Mouse (Mus musculus) frontal cortex, postnatal 36 days (tissue): ENCODE measurements around the gene Acot9.

ENCODE experiments used
- DNase-seq, 2 experiments: peaks; one replicate each; pipeline ENCODE4 v3.0.0; 2022; ENCODE audit warnings: low spot score in 2 of 2

Gene Acot9

DNA sequence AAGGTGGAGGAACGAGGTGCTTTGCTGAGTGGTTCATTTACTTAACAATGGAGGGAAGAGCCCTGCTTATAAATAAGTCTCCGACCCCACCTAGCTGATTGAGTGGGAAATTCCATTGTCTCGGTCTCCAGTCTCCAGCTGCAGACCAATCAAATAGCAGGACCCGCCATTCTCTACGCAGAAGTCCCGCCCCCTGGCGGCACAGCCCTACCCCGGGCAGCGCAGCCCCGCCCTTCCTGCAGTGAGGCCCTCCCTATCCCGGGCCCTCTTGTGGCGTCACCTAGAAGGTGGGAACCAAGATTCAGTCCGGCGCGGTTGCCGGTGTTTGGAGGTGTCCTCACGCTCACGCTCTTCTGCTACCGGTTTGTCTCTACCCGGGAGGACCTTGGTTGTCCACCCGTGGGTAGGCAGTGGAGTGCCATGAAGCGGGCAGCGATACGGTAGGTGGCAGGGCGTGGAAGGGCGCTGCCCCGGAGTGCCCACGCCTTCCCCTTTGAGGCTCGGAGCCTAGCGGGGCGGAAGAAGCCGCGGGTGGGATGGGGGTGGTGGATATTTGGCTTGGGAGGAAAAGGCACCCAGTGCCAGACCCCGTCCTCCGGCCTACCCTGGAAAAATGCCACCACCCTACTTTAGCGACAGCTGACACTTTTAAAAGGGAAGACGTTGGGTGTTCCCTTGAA lies at the start of gene Acot9:
TSS of gene Acot9 (plus strand) at position 209 of the 680 bp plus-strand sequence.
- DNase-seq = peak; percentile 78 to 86

DNA sequence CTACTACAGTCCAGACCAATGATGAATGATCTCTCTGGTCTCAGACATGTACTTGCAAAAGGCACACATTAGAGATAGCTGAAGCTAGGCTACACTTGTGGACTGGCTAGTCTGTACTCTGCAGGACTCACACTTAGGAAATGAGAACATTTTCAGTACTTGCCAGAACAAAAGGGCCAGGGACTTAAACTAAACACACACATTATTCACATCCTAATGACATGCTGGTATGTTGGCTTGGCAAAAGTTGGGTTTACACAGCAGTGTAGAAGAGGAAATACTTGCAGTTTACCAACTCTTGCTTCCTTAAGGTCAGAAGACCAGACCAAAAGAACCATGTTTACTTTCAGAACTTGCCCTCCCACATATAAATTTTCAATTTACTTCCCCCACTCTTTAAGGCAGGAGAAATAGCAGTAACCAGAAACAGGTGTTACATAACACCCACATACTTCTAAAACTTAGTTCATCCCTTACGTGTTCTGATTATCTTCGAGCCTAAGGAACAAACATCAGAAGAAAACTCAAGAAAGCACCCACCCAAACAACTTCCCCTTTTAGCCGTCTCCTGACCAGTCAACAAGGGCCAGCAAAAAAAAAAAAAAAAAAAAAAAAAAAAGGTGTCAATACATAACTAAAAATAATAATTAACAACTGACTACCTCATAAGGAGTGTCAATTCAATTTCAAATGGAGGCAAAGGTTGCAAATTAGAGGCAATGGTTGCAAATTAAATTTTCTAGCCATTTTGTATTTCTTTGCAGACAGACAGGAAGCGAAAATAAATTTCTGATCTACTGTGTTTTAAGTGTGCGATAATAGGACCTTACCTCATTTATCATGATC lies 47.7 kb upstream of the Acot9 start:
- no peak for DNase-seq

DNA sequence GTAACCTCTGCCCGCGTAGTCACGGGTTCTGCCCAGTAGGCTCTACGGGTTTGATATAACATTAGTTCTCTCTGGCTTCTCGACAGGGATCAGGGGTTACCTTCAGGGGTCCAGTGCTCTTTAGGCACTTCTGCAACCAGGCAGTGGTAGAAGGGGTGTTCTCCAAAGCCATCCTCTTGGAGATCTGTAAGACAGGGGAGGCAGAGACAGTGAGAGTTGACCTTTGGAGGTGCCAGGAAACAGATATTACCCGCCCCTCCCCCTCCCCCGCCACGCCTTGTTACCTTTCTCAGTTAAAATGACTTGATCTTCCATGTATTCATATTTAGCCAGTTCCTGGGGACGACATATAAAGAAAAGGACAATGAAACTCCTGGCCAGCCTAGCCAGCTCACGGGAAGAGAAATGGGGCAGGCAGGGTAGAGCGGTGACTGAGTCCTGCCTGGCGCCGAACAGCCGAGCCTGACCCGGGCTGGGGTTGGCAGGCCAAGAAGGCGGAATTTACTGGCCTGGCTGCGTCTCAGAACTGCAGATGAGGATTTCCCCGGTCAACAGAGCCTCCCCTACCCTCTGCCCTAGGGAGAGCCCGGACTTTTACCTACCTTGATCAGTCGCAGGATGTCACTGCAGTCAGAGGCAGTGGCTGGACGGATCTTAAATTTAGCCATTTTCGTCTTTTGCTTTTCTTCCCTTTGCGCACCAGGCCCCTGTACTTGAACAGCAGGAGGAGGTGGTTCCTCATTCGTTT lies 46.6 kb upstream of the Acot9 start:
- DNase-seq = peak in 1 of 2 experiments; percentile 18

DNA sequence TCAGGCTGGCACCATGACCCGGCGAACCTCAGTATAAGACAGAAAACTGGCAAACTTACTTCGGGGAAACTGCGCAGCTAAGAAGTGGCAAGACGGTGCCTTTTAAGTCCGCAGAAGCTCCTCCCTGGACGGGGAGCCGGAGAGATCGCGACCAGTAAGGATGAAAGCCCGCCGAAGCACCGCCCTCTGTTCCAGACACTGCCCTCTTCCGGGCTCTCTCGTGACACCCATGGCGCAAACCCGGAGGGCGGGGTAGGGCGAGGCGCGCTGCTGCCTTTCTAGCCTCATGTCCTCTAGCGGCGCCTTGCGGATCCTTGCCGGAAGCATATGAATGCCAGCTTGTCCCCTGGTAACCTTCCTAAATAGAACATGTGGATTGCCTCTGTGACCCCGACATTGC lies 46.0 kb upstream of the Acot9 start, which contains the start of gene Sat1:
TSS of gene Sat1 (minus strand) at position 179 of the 400 bp plus-strand sequence.
- peak; percentile 86 to 92 for DNase-seq

DNA sequence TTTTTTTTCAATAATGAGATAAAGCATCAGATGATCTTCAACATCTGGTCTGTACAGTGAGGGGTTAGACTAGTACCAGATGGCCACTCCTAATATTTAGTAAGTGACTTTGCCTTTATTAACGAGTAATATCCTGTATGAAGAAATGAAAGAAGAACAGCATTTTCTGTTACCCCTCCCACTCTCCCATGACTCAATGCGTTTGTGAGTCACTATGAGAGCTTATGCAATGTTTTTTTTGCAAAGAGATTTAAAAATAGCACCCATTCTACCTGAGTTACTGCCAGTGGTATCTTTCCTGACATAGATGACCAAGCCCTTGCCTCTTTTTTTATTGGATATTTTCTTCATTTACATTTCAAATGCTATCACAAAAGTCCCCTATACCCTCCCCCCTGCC lies 44.0 kb upstream of the Acot9 start:
- DNase-seq = no peak

DNA sequence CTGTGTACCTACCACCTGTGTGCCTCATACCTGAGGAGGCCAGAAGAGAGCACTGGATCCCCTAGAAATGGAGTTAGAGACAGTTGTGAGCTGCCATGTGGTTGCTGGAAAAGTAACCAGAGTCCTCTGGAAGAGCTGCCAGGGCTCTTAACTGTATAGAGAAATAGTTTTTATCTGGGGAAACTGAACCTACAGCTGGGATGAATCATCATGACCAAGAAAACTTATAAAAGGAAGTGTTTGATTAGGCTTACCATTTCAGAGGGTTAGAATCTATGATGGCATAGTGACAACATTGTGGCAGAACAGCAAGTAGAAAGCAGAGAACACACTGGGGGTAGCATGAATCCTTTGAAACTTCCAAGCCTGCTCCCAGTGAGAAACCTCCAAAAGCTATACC lies 5.4 kb upstream of the Acot9 start:
- no peak for DNase-seq

DNA sequence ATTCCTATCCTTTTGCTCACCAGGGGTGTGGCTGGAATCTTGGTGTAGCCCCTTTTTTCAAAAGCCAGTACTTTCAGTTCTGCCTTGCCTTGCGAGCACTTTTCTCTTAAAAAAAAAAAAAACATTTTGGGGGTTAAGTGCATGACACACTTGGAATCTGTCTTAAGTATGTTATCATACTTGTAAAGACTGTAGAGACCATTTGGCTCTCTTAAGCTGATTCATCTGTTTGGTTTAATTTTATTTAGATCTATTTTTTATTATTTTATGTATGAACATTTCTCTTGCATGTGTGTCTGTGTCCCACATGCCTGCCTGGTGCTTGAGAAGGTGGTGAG lies 641 bp downstream of the Acot9 start:
- no peak for DNase-seq

DNA sequence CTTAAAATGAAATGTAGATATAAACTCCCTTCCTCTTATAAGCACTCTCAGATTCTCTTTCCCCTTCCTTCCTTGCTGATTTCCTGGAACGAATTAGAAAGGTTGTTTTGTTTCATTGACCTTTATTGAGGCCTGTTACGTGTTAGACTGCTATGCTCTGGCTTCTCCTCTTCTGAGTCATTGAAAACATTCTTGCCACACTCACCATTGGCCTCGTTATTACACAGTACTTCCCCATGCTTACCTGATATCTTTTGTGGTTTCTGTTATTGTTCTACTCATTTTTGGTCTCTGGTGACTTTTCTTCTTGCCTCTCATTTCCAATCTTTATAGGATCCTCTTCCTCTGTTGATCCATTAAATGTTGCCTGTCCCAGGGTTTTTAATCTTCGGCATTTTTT lies 16.2 kb downstream of the Acot9 start:
- DNase-seq = no peak

DNA sequence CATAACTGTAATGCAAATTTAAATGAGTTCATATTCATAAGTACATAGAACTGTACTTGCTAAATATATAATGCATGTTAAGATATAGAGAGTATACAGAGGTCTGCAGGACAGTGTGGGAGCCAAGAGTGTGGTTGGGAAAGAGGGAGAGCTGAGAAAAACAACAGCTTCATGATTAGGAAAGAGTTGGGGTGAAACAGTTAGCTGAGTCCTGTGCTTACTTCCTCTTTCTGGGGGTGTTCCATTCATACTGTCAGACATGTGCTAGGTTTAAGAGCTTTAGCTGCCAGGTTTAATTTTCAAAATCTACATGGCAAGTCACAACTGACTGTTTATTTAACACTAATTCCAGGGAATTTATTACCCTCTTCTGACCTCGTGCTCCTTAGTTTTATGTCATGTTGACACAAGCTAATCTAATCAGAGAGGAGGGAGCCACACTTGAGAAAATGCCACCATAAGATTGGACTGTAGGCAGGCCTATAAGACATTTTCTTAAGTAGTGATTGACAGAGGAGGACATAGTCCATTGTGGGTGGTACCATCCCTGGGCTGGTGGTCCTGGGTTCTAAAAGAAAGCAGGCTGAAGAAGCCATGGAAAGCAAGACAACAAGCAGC lies 18.3 kb downstream of the Acot9 start:
- no peak for DNase-seq

DNA sequence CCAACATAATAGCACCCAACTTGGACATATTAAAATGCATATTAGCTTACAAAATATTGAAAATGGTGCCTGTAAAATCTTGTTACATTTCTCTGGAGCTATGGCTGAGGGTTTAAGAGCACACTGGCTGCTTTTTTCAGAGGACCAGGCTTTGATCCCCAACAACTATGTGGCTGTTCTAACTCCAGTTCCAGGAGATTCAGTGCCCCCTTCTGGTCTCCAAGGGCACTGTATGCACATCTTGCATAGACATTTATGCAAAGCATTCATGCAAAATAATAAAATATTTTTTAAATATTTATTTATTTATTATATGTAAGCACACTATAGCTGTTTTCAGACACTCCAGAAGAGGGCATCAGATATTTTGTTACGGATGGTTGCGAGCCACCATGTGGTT lies 44.1 kb downstream of the Acot9 start:
- no peak for DNase-seq

DNA sequence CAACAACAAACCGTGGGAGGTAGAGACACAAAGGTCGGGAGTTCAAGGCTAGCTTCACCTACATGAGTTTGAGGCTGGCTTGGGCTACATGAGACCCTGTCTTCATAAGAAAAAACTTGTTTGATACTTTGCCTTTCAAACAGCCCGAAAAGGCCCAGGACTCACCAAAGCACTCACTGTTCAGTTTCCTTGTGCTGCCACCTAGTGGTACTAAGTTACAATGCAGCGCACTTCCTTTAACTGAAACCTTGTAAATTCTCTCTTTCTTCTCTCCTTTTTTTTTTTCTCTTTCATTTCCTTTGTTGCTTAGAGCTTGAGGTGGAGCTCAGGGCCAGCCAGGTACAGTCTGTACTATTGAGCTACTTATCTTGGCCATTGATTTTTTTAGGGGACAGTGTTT lies 55.8 kb downstream of the Acot9 start:
- DNase-seq = peak; percentile 9 to 34

DNA sequence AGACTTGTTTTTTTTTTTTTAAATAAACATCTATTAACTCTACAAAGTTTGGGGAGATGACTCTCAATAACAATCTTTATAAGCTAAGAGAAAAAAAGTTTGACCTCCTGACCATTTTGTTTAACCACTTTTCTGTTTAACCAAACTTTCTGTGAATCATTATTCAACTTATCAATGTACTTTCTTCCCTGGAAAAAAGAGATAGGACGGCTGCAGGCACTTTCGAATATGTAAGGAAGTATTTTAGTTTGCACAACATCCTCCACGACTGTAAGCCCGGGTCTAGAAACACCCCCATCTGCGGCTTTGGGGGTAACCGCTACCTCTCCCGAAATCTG lies 75.3 kb downstream of the Acot9 start:
- no peak for DNase-seq

DNA sequence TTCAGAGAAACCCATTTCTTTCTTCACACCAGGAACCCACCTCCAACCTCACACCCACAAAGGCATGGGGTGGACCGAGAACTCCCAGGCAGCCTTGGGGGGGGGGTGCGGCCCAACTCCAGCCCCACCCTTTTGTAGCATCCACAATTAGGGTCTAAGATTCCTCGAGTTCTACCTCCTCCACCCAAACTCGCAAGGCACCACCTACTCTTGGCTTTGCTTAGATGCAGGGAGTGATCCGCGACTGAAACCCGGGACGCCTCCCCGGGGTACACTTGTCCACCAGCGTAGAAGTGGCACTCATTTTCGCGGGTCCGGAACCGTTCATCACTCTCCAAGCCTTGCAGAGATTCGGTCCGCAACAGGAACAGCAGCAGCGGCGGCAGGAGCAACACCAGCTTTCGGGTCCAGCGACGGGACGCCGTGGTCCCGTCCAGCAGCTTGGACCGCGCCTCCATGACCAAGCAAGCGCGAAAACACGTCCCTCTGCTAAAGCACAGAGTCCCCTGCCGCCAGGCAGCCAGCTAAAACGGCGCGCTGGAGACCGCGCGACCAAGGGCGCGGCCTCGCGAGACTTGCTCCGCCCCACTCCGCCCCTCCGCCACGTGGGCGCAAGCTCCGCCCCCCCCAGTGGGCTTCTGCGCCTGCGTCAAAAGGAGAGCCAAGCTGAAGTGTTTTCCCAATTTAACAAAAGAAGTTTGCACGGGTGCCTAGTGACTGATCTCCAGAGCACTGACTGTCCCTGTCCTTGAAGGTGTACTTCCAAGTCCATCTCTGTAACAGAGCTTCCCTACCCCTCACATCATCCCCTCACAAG lies 75.9 kb downstream of the Acot9 start:
- DNase-seq = peak; percentile 66 to 73

DNA sequence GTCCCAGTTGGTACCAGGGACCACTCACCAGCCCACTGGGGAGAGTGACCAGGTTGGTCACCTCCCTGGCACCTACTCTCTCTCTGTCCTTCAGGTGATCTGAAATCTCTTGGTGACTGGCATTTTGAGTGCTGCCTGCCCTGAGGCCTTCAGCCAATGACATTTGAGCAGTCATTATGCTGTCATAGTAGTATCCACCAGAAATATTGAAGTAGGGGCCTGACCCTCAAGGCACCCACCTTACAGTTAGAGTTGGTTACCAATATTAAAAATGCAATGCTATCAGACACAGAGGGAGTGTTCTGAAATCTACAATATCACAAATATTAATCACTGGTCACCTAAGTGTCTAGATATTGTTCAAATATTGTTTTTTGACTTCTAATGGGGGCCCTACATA lies 78.4 kb downstream of the Acot9 start, which contains the start of gene Prdx4:
TSS of gene Prdx4 (minus strand) at position 101 of the 400 bp plus-strand sequence.
- no peak for DNase-seq

DNA sequence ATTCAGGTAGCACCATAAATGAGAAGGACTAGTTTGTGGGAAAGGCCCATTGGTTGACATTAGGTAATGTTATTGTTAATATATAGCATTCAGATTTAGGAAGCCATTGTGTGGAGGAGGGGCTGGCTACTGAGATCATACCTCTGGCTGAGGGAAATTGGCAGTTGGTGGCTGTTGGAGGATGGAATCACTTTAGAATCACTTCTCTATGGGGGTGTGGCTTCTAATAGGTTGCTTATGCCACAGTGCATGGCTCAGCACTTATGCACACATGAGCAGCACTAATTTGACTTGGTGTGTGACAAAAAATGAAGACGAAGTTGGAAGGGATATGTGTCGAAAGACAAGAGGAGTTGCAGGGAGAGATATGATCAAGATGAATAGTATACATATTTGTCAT lies 84.0 kb downstream of the Acot9 start:
- no peak for DNase-seq
